9 mouse cellular contexts compared by ENCODE assay signal in the genomic region with DNA sequence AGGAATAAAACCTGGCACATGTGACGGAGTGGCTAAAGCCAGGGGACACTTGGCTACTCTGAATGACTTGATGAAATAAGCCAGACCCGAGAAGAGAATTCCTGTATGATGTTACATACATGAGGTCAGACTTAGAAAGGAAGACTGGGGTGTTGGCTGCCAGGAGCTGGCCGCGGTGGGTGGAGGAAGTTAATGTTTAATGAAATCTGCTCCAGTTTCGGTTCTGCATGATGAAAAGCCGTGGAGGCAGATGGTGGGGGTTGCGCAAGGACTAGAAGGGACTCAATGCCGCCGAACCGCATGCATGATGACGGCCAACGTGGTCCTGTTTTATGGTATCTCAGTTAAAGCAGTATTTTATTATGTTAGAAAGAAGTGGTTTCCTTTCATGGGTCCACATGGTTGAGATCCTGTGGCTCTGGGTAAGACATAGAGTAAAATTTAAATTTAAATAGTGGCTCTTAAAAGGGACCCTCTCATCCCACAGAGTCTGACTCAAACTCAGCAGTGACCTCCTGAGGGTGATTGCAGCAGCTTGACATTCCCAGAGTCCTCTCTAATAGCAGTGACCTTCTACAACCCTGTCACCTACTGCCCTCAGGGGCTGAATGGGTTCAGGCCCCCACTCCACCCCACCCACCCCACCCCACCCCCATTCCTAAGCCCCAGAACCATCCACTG.
A peak's percentile ranks its signal among the peaks of the same experiment; 100 is the strongest.
DNase-seq lines count a peak whose midpoint lies in the region; ATAC-seq and TF ChIP-seq lines count a peak whose summit lies in the region.
"Had no signal": no experiment of that assay in that cellular context is flagged by ENCODE, and none has a peak within 500 bp of the region (broad histone marks: within the 10 kb centered on the region; RNA-seq: fewer than 3 reads in every experiment).

No protein-coding gene starts in this region.

- H3K36me3 ChIP-seq in myocyte (ENCODE audit: control insufficient read depth, insufficient read depth), result no peaks in the 10 kb centered on the region
- H3K36me3 ChIP-seq in thymus, adult 2 months (ENCODE audit: control insufficient read depth, insufficient read depth, low read length), result no peaks in the 10 kb centered on the region
- H3K36me3 ChIP-seq: G1E had no signal

- no peak for TF ChIP-seq CTCF in thymus, adult 2 months (IDR thresholded peaks at IDR 0.05; ENCODE audit: borderline replicate concordance, control insufficient read depth, extremely low read depth, insufficient read depth, low read length, poor library complexity)

- peak; percentile 41 for DNase-seq in layer of hippocampus, adult 9-10 months (ENCODE audit: low spot score)
- no peak for DNase-seq in layer of hippocampus, postnatal 25 days (ENCODE audit: extremely low spot score in 1 of 2, low spot score in 1 of 2)
- peak; percentile 86 to 93 for DNase-seq in kidney, postnatal 25 days
- DNase-seq in cerebellum, adult 11 months, result no peak
- no peak for DNase-seq in thymus, adult 2 months

- H3K79me2 ChIP-seq in myocyte (ENCODE audit: control insufficient read depth, insufficient read depth), result no peaks in the 10 kb centered on the region

- H3K27ac ChIP-seq in thymus, adult 2 months (ENCODE audit: control insufficient read depth, insufficient read depth, low read length), result no peak overlapping the region

- H3ac ChIP-seq in myocyte (ENCODE audit: control insufficient read depth, insufficient read length), result no peak overlapping the region

- TF ChIP-seq POLR2A in myocyte (IDR thresholded peaks at IDR 0.05; ENCODE audit: insufficient read length, low read depth), result no peak
- TF ChIP-seq POLR2A in thymus, adult 2 months (IDR thresholded peaks at IDR 0.05; ENCODE audit: control insufficient read depth, extremely low read depth, insufficient read depth, low read length, poor library complexity), result no peak

- no peaks in the 10 kb centered on the region for H3K27me3 ChIP-seq in myocyte (ENCODE audit: control insufficient read depth, insufficient read depth, insufficient read length)
- no peaks in the 10 kb centered on the region for H3K27me3 ChIP-seq in thymus, adult 2 months (ENCODE audit: control insufficient read depth, insufficient read depth, low read length)

- peak overlapping the region; percentile 64 for H3K4me2 ChIP-seq in myocyte (ENCODE audit: low read depth)

- no peak overlapping the region for H3K4me3 ChIP-seq in myocyte
- H3K4me3 ChIP-seq in thymus, adult 2 months (ENCODE audit: control insufficient read depth, insufficient read depth, low read length), result no peak overlapping the region

- H3K4me1 ChIP-seq in thymus, adult 2 months (replicated peaks; ENCODE audit: control insufficient read depth, insufficient read depth, low read length), result 0 out of 2 replicates have a peak, but pooled peaks cover 2% of the 10 kb centered on the region

- peak; percentile 87 for ATAC-seq in granulocyte monocyte progenitor cell, adult 5-6 weeks (replicated peaks; ENCODE audit: poor library complexity, severe bottlenecking)
- no peak for ATAC-seq in erythroid progenitor cell, adult 5-6 weeks (replicated peaks; ENCODE audit: low FRiP score, poor library complexity, severe bottlenecking)

- WGBS in thymus, adult 2 months, result 16% methylated on average over 12 of the region's 12 CpGs

TF ChIP-seq in myocyte, 11 proteins besides CTCF, POLR2A, EP300 and RAD21:
- TF ChIP-seq CEBPB (IDR thresholded peaks at IDR 0.05; ENCODE audit: insufficient read depth, poor library complexity, severe bottlenecking), result peak; percentile 92
- peak in 1 of 3 experiments; percentile 28 for TF ChIP-seq MYOD1 (IDR thresholded peaks at IDR 0.05; ENCODE audit: control insufficient read depth in 1 of 3, insufficient read length in 2 of 3, low read depth in 2 of 3)
- no peak for TF ChIP-seq MAX (IDR thresholded peaks at IDR 0.05; ENCODE audit: low read depth)
TF ChIP-seq in myocyte: peak in this region for 2.

Comparison
In these comparisons a context has a peak if more than half of its experiments do, and no peak if none do; other contexts are left out.
1. DNase-seq: peak in layer of hippocampus, adult 9-10 months (single experiment) and kidney, postnatal 25 days (2 of 2); none in layer of hippocampus, postnatal 25 days (0 of 2), cerebellum, adult 11 months (single experiment) and thymus, adult 2 months (single experiment).